Mouse (Mus musculus): ENCODE results near the gene Elane.

Elane gene

DNA sequence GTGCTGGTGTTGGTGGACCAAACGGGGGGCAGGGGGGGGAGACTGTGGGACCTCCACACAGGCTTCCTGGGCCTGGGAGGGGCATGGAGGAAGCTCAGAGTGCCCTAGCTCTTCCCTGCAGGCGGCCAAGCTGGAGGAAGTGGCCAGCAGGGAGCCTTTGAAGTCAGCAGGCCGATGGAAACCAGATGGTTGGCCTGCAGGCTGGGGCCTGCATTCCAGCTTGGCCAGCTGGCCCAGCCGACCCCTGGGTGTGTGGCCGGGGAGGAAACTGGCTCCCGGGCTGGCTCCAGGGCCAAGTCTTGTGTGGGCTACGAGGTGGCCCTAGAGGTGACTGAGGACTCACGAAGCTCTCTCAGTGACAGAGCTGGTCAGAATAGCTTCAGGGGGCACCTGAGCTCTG is 46.7 kb downstream of the Elane start:
- DNase-seq = peak; percentile 35

DNA sequence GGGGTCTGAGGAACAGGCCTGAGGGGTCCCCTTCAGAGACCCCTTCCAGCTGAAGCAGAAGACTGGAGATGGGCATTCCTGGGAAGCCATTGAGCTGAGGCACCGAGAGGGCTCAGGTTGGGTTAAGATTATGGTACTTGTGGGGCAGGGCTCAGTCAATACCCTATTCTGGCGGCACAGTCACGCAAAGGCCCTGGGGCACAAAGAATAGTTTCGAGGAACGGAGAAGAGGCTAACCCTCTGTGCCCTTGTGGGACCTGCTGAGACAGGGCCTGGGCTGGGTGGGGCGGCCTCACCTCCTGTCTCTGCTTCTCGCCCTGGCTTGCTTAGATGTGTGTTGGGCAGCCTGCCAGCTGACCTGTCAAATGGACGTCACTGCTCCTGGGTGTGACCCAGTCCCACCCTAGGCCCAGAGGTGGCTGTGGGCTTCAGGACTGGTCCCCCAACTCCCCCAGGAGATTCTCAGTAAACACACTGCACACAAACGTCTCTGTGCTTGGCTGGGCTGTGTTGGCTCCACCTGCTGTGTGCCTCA is 47.2 kb downstream of the Elane start:
- DNase-seq = no peak

DNA sequence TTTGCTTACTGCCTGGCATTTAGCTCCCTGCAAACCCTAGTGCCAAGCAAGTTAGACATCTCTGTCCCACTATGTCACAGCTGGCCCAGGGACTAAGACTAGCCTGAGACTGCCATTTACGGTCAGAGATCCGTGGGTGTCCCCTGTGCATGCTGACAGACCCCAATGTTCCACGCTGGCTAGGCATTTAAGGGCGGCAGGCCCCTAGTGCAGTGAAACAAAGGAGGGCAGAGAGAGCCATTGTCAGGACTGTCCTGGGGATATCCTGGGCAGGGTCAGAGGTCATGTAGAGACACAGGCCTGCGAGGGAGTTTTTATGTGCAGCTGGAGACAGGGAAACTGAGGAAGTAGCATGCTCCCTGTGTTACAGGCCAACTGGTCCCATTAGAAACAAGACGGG is 47.8 kb downstream of the Elane start:
- DNase-seq = no peak

DNA sequence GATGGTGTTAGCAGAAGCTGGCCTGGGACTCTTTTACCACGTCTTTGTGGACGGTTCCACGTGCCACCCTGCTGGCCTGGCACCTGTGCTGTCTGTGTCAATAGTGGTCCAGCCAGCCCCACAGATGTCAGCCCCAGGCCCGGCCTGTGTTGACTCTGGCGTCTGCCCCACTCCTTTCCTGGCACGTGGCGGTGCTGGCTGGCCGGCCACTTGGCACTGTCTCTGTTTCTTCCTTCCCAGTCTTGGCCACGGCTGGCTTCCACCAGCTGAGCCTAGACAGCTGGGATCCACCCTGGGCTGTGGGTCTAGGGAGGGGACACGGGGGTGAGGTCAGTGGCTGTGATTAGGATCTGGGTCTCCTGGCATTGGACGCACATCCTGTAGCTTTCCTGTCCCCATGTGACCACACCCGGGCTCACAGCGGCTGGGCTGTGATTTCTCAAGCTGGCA is 48.2 kb downstream of the Elane start:
- peak; percentile 67 for DNase-seq

DNA sequence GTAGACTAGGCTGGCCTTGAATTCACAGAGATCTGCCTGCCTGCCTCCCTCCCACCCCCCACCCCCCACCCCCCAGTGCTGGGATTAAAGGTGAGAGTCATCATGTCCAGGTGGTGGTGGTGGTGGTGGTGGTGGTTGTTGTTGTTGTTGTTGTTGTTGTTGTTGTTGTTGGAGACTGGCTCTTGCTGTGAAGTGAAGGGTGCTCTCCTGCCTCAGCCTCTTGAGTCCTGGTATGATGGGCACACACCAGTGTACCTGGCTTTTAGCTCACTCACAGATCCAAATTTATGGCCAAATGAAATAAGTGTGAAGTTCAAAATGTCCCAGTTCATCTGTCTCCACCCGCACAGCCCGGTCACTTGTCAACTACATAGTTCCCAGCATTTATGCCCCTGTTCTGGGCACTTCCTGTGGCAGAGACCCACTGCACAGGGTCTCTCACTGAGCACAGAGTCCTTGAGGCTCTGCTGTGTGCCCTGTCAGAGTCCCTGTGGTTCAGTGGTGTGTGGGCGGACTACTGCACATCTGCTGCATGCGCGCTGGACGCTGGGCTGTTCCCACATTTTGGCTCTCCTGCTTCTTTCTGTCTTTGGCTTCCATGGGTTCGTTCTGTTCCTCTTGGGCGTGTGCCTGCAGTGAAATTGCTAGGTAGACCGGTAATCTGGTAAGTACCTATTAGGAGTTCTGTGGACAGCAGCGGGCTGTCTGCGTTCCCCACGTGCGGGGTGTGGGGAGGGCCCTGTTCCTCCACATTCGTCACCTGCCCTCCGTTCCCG is 48.9 kb downstream of the Elane start:
- no peak for DNase-seq

DNA sequence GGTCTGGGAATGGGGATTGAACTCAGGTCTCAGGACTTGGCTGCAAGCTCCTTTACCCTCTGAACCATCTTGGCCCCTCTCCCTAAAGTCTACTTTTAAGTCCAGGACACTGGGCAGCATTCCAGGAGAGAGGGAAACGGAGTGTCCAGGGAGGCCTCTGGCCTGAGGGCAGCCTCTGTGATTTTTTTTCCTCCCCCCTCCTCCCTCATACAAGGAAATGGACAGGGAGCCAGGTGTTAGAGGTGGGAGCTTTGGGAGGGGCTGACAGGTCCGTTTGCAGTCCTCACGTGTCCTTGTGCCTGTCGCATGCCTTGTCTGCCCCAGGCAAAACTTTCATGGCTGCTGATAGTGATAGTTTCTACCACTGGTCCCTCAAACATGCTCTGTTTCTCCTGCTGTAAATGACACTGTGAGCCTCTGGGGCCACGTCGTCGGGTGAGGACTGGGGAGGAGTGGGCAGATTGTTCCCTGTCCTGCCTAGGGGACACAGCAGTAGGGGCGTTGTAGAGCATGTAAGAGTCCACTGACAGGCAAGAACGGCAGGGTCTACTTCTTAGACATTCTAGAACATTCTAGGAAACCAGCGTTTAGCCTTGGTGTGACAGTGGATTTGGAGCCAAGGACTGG is 50.4 kb downstream of the Elane start:
- DNase-seq = no peak

DNA sequence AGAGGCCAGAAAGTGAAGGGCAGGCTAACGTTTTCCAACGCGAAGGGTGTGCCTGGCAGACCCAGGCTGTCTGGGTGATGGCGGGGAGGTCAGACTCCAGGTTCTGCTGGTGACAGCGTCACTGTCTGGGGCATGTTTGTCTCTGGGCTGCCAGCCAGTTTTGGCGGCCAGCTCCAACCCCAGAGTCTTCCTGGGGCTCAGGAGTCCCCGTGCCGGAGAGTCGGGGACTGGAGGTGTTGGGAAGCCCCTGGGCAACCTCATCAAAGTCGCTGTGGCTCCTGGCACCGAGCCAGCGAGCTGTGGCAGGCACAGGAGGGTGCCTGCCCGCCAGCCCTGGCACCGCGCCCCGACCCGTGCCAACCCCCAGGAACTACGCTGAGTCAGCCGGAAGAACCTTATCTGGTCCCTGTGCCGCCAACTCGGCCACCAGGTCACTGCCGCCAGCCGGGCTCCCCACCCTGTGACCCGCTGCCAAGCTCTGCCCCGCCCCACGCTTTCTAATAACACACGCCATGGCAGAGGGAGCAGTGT is 50.9 kb downstream of the Elane start:
- DNase-seq = no peak

Data from right cerebral cortex, postnatal 4 days (tissue).